Mouse (Mus musculus) lung, adult 2 months (tissue): ENCODE measurements around the gene Col5a1.

Experiments used
- CTCF ChIP-seq: fragments of 200-500 bp; IDR thresholded peaks from 2 replicates; pipeline ENCODE4 v1.5.1; 2011; ENCODE audit warnings: mild to moderate bottlenecking, low read length, control low read depth; ENCODE audit not compliant: insufficient read depth
- POLR2A ChIP-seq: fragments of 200-500 bp; IDR thresholded peaks from 2 replicates; pipeline ENCODE4 v1.6.1; 2011; ENCODE audit warnings: low read depth, mild to moderate bottlenecking, control low read depth, low read length, borderline replicate concordance; ENCODE audit errors: extremely low read depth

GRCm38 (mm10) chr2:27953866-27954265, 67.6 kb downstream of the Col5a1 start:
- TF ChIP-seq CTCF (no peak), POLR2A (no peak)
